Mouse (Mus musculus) kidney, adult 11 months (tissue): ENCODE data around the gene Dhrs7c.

Experiments
- DNase-seq: peaks from one replicate; pipeline ENCODE4 v3.0.0; 2022

Dhrs7c gene

DNA sequence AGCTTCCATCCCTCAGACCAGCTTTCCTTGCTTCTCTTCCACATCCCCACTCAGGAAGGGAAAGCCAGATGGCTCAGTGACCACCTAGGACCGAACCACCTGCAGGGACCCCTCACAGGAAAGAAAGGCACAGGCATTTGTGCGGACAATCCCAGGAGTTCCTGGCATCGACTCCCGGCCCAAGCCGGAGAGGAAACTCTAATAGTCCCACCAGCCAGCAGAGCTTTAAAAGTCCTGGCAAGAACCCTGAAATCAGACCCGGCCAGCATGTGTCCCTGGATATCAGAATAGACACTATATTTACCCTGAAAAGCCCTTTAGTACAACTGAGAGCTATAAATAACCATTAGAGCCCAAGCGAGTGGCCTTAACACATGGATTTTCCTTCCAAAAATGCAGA, at the start of gene Dhrs7c:
Gene Dhrs7c (plus strand): TSS at position 257 of the 400 bp plus-strand sequence.
- DNase-seq, result no peak

DNA sequence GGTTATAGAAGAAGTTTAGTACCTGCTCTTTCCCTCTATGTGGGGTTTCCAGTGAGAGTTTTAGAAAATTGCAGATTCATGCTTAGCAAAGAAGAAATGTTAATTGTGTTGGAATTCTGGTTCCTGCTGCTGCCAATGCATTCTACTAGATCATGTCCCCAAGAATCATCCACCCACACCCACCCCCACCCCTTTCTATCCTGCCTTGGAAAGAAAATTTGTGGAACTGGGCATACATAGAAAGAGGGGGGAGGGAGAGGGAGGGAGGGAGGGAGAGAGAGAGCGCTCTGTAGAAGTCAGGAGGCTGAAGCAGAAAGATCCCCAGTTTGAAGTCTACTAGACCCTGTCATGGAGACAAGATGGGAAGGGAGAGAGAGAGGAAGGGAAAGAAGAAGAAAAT, 41.7 kb upstream of the Dhrs7c start:
- DNase-seq, result no peak

DNA sequence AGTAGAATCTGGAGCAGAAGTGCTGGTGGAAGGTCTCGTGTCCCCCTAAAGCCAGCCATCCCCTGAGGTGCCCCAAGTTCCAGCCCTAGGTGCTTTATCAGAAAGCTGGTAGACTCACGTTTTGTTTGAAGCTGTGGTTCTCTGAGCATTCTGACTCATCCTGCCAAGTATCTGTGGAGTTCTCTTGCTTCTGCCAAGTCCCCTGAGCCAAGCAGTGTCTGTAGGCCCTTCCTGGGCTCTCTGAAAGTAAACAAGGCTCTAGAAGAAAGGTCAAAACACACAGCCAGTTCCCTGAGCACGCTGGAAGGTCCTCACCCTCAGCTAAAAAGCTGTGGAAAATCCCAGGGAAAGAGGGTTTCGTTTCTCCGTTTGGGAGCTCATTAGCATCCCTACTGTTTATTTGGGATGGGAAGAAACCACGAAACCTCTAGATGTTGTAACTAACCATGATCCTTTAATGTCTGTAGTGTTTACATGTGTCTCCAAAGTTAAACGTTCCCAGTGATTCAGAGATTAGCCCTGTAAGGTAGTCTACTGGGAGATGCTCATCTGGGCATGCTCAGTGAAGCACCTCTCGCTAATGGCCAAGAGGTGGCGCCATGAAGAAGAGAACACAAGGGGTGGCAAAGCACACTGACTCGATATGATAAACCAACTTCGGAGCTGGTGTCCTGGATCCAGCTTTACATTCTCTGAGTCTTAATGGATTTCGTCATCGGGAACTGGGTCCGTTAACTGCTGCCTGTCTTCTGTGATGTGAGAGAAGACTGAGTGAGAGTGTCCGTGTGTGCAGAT, 40.4 kb upstream of the Dhrs7c start:
- no peak for DNase-seq

DNA sequence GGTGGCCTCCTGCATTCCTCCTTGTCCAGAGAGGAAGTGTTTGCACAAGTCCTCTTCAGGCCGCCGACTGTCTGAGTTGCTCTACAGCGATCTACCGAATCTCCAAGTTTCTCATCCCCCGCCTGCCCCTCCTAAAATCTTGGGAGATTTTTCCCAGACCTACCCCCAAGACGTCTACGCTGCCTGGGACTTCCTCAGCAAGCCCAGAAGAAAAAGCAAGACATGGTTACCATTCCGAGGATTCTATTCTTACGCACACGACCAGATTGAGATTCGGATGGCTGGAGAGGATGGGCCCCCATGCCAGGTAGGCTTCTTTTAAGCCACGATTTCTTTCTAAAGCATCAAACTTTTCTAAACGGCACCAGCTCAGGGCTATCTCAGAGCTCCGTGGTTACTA, 26.9 kb upstream of the Dhrs7c start, which contains the start of gene Glp2r:
Gene Glp2r (minus strand): TSS at position 101 of the 400 bp plus-strand sequence.
- DNase-seq, result no peak

DNA sequence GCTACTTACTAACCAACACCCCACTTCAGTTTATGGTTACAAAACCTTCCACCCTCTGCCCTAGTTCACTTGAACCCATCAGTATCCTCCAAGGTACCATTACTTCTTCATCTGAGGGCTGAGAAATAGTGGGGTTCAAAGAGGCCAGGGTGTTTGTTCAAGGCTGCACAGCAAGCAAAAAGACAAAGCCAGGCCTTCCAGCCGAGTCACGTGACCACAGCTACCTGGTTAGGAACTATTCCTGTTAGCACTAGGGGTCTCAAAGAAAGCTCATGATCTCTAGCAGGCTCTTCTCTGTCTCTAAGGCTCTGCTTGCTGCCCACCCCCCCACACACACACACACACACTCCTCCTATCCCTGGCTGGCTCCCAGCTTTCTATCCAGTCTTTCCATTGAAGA, 26.3 kb upstream of the Dhrs7c start:
- no peak for DNase-seq

DNA sequence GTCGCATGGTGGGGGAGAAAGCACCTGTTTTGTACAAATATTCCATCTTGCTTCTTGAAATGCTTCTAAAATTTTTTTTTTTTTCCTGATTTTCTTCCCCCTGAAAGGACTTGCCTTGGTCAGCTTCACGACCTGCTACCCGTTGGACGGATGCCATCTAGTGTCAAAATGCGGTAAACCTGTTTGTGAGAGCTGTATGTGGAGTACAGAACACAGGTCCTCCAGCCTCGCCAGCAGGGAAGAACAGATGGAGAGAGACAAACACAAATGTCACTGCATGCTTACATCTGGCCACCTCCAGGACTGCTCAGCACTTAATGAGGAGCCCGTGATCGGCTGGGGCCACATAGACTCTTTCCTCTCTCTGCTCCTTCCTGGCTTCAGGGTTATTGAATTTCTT, 25.4 kb upstream of the Dhrs7c start:
- DNase-seq, result no peak

DNA sequence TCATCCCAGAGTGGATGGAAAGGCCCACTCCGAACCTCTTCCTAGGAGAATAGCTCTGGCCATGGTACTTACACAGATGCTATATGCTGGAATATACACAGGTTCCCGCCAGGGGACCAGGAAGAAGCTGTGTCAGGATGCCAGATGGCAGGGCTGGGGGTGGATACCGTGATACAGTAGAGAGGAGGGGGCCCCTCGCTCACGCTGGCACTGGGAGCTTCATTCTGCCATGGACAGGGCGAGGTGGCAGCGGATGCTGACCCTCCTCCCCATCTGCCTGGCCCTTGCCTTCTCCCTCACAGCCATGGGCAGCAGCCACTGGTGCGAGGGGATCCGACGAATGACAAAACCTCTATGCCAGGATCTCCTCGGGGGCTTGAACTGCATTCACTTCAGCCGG, 23.6 kb upstream of the Dhrs7c start, which contains the start of gene Gsg1l2:
Gene Gsg1l2 (plus strand): TSS at position 230 of the 400 bp plus-strand sequence.
- DNase-seq, result no peak

DNA sequence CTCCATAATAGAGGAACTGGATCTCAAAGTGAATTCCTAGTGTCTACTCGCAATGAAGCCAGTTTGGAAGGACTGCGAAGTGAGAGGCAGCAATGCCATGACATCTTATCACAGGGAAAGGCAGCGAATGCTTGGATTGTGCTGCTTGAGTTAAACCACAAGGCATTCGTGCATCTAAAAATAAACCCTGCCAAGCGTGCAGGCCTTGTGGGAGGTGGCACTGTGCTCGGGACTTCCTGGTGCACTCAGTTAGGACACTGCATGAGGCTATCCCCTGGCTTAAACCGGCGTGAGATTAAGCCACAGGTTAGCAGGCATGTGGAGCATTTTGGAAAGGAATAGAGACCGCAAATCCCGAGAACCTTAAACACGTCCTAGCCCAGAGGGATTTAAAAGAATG, 7.8 kb upstream of the Dhrs7c start:
- DNase-seq, result no peak

DNA sequence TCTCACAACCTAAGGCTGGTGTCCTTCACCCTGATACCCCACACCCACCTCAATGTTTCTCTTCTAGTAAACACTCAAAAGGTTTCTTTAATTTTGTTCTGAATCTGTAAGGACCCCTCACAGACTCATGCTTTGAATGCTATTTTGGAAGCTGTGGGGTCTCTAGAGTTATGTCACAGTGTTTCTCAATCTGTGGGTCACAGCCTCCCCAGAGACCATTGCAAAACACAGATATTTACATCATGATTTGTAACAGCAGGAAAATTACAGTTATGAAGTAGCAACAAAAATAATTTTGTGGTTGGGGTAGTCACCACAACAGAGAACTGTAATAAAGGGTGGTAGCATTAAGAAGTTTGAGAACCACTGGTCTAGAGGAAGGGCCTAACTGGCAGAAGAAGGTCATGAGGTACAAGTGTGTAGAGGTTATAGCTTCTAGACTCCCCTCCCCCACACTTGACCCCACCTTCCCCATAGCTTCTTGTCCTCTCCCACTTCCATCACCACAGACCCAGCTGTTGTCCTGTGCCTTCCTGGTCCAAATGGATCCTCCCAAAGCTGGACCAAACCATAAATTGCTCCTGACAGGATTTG, 2.2 kb downstream of the Dhrs7c start:
- no peak for DNase-seq

DNA sequence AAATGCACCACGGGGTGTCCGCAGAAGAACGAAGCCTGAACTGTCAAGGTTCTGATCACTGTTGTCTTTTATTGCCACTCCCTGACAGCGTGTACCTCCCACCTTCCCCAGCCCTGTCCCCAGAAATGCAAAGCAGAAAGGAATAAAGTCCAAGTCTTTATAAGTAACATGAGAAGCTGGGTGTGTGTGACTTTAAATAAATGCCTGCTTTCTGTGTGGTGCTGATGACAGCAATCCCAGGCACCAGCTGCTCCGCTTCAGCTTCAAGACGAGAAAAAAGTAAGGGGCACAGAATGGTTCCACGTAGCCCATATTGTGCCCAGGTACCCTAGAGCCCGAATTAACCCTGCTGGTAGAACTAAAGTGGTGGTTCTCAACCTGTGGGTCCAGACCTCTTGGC, 3.2 kb downstream of the Dhrs7c start:
- no peak for DNase-seq

DNA sequence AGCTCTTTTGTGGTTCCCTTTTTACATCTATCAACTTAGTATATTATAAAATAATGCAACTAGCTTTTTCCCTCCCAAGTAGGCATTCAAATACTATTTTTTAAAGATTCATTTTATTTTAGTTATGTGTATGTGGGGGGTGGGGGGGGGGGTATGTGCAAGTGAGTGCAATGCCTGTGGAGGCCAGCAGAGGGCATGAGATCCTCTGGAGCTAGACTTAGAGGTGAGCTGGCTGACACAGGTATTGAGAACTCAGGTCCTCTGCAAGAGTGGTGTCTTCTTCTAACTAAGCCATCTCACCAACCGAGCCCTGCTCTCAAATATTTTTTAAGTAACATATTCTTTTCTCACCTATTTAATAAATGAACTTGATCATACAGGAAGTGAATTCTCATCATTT, 7.6 kb downstream of the Dhrs7c start:
- no peak for DNase-seq

DNA sequence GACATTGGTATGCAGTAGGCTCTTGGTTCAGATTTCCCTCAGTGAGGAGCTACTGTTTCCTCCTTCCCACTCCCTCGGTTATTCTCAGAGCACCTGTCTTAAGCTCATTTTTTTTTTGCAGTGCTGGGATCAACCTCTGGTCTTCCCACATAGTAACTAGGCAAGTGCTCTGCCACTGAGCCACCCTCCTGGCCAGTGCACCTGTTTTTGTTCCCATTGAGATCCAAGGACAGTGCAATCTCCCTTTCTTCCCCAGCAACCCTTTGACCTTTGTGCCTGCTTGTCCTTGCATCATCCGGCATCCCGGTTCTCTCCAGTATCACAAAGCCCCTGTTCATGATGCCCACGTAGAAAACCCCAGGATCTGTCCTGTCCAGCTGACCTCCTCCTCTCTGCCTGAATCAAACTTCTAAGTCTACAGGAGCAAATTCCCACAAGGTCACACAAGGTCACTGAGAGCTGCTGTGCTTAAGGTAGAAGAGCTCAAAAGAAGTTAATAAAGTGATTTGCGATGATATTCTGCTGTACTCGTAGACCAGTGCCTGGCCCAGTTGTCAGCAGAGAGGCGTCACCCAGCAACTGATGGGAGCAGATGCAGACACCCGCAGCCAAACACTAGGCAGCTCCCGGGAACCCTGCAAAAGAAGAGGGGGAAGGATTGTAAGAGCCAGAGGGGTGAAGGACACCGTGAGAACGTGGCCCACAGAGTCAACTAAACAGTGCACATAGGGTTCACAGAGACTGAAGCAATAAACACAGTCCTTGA, 9.0 kb downstream of the Dhrs7c start:
- no peak for DNase-seq

DNA sequence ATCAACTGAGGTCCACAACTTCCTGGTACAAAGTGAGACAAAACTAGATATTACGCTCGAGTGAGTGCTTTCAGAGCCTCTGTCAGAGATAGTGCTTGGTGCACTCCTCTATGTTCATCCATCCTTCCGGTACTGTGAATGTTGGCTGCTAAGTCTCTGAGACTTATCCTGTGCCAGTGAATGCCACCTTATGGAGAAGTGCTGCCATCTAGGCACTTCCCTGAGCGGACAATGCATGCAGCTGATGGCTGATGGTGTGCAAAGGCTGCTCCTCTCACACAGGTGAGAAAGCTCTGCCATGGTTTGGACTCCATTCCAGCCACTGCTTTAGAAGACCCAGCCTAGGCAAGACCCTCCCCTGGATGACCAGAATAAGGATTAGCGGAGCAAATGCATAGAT, 10.1 kb downstream of the Dhrs7c start:
- no peak for DNase-seq

DNA sequence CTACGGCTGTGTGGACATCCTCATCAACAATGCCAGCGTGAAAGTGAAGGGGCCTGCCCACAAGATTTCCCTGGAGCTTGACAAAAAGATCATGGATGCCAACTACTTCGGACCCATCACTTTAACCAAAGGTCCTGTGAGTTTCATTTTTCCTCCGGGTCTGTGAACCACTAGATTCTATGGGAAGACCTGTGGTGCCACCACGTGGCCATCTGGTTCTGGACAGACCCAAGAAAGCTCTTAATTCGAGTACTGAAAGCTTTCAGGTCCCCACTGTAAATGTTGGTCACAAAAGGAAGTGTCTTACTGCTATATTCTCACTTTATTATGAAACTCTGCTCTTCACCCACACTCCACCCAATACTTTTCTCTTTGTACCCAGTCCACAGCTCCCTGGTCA, 13.5 kb downstream of the Dhrs7c start:
- no peak for DNase-seq

DNA sequence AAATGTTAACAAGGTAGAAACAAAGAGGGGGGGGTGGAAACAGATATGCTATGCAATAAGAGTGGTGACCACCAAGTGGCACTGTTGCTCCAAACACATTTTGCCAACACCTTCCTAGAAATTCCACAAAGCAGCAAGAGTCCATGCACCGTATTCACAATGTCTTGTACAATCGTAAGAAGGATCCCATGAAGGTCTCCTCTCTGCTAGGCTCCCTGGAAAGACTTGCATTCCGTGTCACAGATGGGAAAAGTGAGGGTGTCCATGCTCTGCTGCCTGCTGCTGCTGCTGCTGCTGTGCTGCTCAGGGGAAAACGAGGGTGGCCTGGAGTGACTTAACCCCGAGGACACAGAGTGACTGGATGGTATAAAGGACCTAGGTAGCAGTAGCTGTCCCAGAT, 21.6 kb downstream of the Dhrs7c start:
- DNase-seq, result no peak

DNA sequence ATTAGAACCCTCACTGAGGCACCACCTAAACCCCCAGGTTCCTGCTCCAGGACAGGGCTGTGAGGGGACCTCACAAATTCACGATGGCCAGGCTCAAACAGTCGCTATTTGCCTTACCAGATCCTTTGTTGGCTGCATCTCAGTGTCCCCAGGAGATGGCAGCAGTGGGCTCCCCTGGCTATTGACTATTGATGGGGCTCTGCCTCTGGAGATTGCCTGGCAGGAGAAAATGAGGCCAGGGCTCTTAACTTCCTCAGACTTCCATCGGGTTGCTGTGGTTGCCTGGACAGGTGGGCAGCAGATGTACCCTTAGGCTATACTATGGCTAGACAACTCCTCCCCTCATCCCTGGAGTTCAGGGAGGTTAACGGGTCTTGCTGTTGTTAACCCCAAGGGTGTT, 22.2 kb downstream of the Dhrs7c start:
- DNase-seq, result peak; percentile 4

DNA sequence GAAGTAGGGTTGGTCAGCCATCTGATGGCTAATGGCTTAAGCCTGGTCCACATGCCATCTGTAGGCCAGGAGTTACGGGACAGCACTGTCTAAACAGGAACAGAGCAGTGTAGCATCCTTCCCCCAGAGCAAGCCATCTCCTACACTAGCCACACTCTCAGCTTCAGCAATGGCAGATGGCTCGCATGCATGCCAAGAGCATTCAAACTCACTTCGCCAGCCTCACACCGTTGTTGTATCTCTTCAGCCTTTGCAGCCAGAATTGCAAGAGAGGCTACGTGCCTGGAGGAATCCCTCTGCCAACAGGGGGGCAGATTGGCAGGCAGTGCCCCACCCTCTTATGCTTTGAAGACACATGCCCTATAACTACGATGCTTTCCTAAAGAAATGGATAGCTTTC, 23.6 kb downstream of the Dhrs7c start:
- DNase-seq, result no peak

DNA sequence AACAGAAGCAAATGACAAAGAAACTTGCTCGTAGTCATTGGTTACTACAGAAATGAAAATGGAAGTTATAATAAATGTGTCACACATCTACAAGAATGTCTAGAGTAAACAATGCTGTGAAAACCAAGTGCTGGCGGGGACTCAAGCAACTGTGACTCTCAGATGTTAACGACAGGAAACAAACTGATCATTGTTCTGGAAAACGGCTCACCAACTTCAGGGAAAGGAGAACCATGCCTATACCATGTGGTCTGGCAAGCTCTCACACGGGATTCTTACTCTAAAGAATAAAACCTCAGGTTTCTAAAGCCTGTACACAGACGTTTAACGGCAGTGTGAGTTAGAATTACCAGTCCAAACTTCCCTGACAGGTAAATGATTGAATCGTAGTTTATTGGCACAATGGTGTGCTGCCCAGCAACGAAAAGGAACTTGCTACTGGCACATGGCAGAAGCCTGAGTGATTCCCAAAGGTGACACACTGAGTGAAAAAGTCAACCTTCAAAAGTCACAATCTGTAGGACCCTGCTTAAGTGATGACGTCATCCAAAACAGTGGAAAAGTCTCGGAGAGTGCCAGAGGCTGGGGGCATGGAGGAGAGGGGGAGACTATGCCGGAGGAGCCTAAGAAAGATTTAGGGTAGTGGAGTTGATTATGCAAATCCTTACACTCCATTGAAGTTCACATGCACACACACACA, 30.5 kb downstream of the Dhrs7c start:
- DNase-seq, result peak; percentile 5

DNA sequence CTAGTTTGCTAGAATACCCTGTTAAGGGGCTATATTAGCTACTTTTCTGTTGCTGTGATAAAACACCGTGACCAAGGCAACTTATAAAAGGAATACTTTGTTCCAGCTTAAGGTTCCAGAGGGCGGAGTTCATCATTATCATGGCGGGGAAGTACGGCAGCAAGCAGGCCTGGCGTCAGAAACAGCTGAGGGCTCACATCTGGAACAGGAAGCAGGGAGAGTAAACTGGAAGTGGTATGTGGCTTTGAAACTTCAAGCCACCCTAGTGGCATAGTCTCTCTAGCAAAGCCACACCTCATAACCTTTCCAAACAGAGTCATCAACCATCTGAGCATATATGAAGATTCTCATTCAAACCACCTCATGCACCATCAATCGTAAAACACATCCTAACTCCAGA, 31.5 kb downstream of the Dhrs7c start:
- DNase-seq, result no peak

DNA sequence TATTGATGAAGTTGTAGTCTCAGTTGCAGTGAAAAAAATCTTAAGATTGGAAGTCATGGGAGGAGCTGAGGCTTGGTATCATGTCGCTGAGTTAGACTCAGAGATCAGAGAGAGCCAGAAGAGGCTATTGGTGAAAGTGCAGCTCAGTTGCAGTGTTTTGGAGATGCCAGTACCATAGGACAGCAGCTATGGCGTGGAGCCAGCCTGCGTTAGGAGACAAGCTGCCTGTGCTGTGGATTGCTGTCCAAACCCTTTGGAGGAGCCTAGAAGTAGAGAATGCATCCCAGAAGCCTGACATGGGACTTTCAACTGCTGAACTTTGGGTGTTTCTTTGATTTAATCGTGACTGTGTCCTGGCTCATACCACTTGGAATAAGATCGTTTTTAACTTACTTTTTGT, 33.8 kb downstream of the Dhrs7c start:
- no peak for DNase-seq

DNA sequence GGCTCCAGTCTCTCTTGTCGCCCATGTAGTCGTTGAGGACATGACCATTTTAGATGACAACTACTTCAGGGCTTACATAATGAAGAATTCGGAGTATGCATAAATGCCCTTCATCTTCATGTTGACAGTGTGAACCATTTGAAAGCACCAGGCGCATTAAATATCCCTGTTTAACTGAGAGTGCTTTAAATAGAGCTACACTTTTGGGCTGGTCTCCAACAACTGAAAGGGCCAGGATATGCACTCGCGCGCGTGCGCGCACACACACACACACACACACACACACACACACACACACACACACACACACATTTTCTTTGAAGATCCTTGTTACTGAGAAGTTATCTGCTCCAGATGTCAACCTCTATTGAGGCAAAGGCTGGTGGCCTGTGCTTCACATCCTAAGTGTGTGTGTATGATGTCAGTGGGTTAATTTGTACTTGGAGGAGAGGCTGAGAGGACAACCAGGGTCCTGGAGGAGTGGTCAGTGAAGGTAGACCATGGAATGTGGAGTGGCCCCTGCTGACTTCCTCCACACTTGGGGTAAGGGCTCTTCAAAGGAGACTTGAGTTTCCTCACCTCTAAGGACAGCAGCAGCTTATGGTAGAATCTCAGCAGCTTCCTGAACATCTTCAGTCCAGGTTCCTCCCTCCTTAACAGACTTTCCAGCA, 37.6 kb downstream of the Dhrs7c start:
- DNase-seq, result no peak

DNA sequence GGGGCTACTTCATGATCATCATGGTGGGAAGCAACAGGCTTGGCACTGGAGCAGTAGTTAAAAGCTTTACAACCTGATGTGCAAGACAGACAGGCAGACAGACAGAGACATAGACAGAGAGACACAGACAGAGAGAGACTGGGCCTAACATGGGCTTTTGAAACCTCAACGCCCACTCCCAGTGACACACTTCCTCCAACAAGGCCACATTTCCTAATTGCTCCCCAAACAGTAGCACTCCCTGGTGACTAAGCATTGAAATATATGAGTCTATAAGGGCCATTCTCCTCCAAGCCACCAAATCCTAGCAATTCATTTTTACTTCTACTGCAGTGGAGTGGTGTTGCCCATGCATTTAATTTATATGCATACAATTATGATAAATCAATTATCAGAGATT, 41.8 kb downstream of the Dhrs7c start:
- DNase-seq, result no peak

DNA sequence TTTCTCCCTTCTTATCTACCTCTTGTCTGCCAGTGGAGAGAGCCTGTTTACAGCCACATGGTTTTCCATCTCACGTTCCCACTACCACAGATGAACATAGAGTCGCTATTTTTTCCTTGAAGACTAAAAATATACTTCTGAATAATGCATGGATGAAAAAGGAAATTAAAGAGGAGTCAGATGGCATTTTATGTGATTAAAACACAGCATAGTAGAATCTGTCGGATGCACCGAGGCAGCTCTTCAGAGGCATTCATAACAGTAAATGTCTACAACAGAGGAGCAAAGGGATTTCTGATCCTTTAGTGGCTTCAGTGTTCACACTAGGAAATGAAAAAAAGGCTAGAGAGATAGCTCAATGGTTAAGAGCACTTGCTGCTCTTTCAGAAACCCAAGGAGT, 47.2 kb downstream of the Dhrs7c start:
- no peak for DNase-seq
